Mouse (Mus musculus): ENCODE results near the gene Mcm7.

GRCm38 (mm10) chr5:138219864-138220263 lies 47.6 kb upstream of the Mcm7 start:
- TF ChIP-seq POLR2A (IDR thresholded peaks at IDR 0.05; ENCODE audit: control insufficient read depth, low read depth, low read length) (no peak), CTCF (IDR thresholded peaks at IDR 0.05; ENCODE audit: control insufficient read depth, insufficient read depth, insufficient replicate concordance, low read depth, low read length) (no peak)

Measured in testis, adult 2 months (tissue).